Mouse (Mus musculus): ENCODE data around the gene Cyb5b.

DNA sequence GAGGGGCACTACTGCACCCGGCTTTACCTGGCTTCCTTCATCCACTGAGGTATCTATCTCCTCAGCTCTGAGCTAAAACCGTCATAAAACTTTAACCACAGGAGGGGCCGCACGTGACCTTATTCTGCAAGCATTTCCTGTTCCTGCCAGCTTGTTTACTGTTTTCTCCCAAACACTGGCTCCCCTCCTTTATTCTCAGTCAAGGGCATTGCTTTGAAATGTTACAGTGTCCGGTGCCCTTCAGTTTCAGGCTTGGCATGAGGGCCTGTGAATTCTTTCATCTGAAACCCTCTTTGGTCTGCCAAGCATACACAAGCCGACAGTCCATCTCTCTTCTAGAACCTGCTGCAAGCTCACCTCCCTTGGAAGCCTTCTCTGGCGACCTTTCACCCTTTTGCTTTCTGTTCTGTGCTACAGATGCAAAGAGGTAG, 31.6 kb upstream of the Cyb5b start:
- TF ChIP-seq CTCF (IDR thresholded peaks at IDR 0.05; ENCODE audit: extremely low read depth, insufficient read length, insufficient replicate concordance, low read depth, low read length) (no peak), POLR2A (IDR thresholded peaks at IDR 0.05; ENCODE audit: low read depth, low read length) (no peak; the same call in 1 of the 2 replicates)

Data from small intestine, adult 2 months (tissue).